Mouse (Mus musculus) 3134 (cell line): ENCODE measurements around the gene Myo3b.

ENCODE experiments used
- DNase-seq: peaks from one replicate; pipeline ENCODE4 v3.0.0-alpha.2; 2011; ENCODE audit warnings: low spot score; ENCODE audit not compliant: insufficient read length; ENCODE audit errors: extremely low read depth

The Myo3b gene

DNA sequence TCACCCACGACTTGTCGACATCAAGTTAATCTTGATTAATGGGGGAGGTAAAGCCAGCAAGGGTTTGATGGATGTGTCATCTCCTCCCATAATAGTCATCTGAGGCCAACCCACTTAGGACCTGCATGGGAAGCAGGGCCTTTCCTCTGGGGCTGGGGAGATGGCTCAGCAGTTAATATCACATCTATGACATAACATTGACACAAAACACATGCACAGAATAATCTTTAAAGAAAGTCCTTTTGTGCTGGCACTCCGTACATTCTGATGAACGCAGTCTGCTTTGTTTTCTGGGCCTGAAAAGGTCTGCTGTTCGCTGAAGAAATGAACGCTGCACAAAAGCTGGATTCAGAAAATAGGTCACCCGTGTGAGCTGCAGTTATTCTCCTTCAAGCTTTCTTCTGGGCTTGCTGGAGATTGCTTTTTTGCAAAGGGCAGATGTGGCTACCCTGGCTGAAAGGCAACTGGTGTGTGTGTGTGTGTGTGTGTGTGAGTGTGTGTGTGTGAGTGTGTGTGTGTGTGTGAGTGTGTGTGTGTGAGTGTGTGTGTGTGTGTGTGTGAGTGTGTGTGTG is 26.9 kb downstream of the Myo3b start:
- DNase-seq: no peak

DNA sequence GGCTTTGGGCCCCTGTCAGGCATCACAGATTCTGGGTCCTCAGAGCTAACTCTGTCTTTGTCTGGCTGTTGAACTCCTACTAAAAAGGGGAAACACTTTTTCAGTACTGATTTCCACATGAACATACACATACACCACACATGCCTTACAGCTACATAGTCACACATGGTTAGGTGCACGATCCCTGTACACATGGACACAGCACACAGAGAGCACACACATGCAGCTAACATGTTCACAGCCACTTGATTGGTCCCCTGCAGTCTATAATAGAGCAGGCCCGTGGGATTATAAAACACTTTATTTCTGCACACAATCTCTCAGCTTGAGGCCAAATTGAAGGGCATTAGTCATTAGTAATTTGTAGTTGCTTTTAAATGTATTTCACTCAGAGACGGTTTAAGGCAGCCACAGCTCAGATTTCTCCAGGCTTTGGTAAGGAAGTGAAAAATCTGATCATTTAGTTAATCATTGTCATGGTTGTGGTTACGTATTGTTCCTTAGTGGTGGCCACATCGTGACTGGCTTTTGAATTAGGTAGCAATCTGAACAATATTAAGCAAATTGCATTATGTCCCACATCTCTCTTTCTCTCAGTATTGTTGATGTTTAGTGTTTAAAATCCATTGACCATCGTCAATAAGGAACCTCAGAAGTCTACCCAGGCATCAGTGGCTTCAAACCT is 27.6 kb downstream of the Myo3b start:
- no peak for DNase-seq

DNA sequence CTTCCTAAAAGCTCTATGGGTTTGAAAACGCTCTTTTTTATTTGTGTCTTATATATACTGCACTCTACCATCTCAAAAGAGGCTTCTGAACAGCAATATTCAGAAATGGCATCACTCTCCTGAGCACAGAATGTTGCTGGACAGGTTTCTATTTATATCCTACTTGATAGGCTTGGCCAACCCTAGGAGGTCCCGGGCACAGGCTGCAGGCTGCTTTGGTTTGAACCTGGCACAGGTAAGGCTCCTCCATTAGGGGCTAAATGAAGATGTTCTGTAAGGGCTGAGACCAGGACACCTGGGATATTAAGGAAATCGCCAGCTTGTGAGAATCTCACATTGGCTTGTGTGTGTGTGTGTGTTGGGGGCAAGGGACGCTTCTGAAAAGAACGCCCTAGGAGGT is 30.9 kb downstream of the Myo3b start:
- no peak for DNase-seq

DNA sequence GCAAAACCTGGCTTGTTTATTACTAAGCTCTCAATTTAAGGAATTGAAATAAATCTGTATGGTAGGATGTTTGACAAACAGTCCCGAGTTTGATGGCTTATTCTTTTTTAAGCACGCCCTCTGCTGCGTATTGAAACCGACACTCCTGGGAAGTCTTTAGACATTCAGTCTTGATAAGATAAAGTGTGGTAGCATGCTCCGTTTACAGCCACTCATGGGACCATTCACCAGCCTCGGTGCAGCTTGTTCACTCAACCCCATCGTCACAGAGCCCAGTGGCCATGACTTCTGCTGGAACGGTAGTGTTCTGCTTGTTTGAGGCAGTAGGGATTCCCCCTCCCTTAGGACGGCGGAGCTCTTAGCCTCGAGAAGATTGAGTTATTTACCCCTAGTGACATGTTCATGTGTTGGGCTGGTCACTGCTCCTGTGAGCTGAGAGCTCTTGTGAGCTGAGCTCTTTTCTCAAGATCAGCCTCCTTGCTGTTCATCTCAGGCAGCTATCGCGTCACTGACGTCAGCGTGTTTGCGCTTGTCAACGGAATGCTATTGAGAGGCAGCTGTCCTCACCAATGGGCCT is 44.6 kb downstream of the Myo3b start:
- DNase-seq: no peak

DNA sequence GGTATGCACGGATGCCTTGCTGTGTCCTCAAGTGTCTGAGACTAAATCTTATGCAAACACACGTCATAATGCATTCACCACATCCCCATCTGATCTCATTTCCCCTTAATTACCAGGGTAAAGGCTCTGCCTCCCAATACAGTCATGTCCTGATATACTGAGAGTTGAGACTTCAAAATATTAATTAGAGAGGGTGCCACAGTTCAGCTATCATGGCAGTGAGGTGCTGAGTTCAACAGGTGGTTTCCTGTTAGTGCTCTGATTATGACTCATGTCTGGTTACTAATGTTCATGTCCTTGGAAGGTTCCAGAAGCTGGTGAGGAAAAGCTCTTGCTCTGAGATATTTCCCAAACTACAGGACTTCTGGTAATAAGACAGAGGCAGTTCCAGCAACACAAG is 52.3 kb downstream of the Myo3b start:
- DNase-seq: no peak

DNA sequence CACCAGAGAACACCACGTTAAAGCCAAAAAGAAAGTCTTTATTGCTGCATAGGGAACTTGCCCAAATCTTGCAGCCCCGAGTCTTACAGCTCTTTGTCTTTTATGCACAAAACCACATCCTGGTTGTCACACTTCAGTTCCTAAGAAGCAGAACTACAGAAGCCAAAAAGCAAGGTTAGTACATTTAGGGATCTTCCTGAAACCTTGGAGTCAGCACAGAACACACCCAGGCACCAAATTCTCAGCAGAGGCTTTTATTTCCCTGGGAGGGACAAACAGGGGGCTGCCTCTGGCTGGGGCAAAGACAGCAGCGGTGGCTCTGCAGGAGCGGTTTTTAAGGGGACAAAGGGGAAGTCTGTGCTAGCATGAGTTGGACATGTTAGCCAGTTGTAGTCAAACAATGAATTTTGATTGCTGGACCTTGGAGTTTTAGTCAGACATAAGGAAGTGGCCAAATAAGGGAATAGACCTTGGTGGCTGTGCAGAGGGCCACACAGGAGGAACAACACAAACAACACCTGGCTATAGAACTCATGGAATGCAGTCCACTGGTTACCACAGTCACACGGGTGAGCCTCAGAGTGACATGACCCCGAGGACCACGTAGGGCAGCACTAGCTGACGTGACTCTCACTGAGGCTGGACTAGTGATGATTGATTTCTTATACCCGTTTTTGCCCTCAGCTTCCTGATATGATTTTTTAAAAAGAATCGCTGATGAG is 53.0 kb downstream of the Myo3b start:
- no peak for DNase-seq

DNA sequence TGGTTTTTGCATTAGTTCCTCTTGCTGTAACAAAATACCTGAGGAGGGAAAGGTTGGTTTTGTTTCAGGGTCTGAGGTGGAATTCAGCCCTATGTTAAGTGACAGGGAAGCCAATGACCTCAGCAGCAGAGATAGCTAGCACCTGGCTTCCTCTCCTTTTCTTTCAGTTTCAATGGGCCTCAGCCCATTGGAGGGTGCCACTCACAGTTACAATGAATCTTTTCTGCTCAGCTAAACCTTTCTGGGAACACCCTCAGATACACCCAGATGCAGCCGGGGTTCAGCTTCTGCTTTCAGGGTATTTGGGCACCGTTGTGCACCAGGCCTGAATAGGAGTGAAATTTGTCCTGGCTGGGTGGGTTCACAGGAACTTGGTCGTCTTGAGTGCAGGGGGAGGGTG is 53.7 kb downstream of the Myo3b start:
- no peak for DNase-seq

DNA sequence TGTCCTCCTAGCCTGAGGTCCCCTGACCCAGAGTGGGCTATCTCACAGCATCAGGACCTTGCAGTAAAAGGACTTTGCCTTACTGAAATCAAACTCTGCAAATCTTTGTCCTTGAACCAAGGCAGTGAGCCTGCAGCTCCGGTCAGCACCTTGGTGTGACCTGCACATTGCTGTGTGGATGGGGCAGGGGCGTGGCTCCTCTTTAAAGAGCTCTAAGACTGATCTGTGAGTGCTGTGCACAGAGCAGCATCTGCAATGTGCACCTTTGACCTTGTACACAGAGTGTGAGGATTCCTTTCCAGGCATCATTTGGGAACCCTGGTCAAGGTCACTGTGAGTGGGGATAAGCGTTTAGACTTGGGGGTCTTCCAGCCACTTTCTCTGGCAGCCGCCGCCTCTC is 55.5 kb downstream of the Myo3b start:
- DNase-seq: no peak

DNA sequence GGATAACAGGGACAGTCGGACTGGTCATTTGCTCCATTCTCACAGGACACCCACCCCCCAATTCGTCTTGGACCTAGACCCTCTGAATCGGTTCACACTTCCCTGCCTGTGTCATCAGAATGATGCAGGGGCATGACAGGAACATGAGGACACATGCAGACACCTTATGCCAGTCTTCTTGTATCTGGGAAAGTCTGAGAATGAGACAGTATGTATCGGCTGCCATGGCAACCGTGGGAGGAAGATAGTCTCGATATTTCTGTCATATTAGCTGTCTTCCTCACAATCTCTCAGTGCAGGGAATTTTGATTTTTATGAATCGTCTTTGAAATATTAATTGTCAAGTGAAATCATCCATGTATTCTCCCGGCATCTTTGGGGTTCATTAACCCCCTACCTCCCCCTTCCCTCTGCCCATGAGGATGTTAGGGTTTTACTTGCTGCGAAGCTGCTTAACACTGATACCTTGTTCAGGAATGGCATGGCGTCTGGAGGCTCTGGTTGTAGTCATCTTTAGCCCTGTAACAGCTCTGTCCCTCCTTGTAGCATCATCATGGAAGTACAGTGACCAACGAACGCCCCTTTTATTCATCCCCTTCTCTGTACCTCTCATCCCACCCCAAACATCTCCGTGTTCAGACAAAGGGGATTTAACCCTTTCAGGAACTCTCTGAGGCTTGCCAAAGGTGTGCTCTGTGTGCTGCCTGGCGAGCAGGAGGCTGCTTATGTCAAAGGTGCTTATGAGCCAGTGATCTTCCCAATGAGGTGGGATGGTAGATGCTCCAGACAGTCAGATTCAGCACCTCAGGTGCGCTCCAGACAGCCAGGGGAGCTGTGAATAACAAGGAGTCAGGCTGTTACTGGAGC is 58.5 kb downstream of the Myo3b start:
- DNase-seq: no peak

DNA sequence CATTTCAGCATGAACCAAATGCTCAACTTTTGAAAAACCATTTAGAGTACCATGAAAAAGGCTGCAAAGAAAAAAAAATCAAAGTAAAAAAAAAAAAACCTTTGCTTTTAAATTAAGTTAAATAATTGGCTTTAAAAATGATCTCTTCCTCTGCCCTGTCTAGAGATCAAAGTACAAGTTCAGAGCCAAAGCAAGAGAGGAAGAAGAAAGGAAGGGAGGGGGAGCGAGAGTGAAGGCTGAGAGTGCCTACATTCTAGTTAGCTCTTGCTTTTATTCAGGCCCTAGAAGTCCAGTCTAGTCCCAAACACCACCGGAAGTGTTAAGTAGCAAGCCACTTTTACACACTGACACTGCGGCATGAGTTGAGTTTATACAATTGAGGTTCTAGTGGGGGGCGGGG is 60.5 kb downstream of the Myo3b start:
- DNase-seq: no peak

DNA sequence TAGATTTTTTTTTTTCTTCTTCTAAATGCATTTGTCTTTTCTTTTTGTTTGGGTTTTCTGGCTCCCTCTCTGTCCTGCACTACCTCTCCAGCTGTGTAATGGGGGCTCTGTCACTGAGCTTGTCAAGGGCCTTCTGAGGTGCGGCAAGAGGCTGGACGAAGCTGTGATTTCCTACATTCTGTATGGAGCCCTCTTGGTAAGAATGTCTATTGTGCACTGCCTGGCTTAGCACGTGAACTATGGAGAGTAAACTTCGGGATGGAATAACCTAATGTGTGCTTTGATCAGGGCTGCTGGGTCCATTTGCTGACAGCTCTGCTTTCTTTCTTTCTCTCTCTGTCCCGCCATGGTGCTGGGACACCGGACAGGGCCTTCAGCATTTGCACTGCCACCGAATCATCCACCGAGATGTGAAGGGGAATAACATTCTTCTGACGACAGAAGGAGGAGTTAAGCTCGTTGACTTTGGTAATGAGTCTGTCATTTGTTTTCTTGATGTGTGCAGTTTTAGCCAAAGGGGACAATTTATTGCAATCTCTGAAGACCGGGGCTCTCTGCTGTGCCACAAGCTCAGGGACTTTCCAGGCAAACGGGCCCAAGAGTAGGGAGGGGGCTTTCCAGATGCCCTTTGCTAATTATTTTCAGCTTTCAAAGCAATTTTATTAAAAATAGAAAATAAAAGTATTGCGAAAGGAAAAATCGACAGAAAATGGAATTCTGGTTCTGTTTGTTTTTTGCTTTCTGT is 66.5 kb downstream of the Myo3b start:
- no peak for DNase-seq

DNA sequence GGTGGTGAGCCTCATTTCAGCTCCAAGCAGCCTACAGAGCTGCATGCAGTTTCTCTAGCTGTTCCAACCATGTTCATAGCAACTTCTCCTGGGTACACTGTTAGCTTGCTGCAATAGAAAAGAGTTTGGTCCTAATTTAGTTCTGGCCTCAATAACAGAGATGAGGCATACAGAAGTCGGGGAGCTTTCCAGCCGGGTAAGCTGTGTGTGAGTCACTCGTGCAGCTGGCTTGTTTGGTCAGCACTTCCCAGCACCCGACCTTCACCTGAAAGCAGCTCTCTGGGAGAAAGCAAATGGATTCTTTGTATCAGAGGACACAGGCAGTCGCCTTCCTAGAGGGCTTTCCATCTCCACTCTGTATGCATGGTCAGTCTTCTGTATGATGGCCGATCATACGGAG is 70.1 kb downstream of the Myo3b start:
- DNase-seq: no peak

DNA sequence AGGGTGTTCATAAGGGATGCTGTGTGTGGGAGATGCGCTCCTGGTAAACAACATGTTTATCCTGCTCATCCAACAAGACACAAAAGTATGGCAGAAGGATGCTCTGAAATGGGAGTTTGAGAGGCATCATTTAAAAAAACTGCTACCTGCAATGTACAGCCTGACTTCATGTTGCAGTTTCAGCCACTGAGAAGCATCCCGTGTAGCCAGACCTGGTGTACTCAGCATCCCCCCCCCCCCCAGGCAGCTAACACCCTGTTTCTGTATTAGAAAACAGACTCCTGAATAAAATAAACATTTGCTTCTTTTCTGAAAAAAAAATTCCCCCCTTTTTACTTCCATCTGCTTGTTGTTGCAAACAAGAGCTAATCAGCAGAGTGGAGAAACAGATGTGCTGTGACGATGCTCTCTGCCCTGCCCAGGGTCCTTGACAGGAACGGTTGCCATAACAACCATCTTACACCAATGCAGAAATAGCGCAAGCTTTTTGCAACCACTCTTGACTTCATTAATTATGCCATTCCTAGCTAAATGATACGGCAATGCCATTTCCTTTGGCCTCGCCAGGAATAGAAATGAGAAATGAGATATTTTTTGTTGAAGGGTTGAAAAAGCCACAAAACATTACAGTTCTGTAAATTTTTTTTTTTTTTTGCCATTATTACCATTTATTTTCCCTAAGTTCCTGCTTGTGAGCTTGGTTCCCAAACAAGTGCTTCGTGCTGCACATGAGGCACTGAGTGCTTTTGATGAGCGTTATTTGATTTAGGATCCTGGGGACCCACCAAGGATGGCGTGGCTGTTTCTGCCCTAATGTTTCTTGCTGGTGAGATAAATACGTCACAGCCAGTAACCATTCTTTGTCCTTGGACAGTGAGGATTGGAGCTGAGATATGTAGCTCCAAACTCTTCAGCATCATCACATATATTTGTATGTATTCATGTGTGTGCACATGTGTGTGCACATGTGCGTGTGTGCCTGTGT is 75.2 kb downstream of the Myo3b start:
- no peak for DNase-seq

DNA sequence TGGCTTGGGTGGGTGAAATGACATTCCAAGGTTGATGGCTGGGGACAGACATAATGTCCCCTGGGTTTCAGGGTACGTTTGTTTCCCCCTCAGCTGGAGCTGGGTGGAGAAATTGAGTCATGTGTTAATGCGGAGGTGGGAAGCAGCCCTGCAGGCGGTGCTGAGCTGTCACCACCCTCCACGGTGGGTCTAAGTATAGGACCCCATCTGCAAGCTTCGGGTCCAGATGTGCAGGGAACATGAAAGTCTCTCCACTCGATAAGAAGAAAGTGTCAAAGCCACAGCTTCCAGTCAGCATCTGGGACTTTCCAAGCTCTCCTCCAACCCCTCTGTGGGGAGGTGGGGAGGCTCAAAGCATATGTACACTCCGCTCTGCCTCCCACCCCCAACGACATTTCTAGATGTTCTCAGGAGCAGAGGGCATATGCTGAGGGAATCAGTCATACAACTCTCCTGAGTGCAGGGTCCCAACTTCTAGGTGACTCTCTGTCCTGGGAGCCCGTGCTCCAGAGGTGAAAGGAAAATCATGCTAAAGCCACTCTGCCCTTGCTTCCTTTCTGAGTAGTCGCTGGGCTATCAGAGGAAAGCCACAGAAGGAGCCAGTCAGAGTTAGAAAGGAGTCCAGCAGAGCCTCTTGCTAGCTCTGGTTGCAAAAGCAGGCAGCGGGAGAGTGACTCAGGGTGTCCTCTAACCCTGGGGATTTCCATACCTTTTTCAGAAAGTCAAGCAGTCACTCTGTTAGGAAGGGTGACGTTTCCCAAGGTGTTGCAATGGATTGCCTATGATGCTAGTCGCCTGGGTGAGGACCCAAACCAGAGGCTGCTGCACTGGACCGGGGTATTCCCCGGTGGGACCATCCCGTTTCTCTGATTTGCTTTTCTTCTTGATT is 79.7 kb downstream of the Myo3b start:
- DNase-seq: no peak

DNA sequence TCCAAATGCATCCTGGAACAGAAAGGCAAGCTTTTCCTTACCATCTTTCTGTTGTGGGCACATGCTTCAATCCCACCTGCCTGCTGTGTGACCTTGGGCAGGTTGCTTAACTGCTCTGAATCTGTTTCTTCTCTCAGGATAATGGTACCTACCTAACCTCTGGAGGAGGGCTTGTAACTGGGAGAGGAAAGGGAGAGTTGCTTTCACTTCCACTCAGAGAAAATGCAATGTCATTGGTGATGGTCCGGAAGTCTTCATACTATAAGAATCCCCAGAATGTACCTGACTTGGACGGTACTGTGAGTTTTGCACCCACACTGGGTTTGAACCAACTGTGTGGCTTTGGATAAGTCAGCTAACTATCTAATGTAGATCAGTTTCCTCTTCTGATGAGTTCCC is 80.3 kb downstream of the Myo3b start:
- DNase-seq: no peak

DNA sequence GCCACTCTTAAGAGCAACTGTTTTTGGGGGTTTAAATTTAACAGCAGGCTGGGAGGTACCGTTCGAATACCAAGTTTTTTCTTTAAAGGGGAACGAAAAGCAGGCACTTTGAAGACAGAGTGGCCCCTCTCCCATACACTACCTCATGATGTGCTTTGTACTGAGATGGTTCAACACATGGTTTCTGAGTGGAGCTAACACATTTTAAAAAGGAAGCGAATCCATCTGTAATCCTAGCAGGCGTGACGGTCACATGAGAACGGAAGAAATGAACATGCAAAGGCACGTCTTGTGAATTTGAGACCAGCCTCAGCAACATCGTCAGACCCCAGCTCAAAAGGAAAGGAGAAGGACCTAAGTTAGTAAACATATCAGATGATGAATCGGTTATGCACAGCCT is 87.4 kb downstream of the Myo3b start:
- DNase-seq: no peak

DNA sequence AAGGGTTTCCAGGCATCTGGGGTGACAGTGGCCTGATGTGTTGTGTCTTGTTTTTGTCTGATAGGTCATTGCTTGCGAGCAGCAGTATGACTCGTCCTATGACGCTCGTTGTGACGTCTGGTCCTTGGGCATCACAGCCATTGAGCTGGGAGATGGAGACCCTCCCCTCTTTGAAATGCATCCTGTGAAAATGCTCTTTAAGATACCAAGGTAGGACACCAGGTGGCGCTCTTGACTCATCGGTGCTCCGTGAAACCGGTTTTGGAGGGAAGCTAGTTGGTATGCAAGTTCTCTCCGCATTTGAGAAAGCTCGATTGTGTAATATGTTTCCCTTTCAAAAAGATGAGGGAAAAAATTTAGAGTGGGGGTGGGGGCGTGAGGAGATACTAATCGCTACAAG is 87.9 kb downstream of the Myo3b start:
- peak; percentile 10 for DNase-seq
